Mouse (Mus musculus) retina, postnatal 7 days (tissue): ENCODE measurements around the gene Gm11627.
"Not testable (repeated sequence)": the region's sequence is repeated elsewhere in the genome, so short reads cannot be mapped to it uniquely, and the experiment has no call there.

Source experiments
- DNase-seq: peaks from one replicate; pipeline ENCODE4 v3.0.0-alpha.2; 2012; ENCODE audit warnings: low read depth, low spot score

The Gm11627 gene

GRCm38 (mm10) chr11:102564952-102565671 is 14.1 kb downstream of the Gm11627 start:
- not testable (repeated sequence) for DNase-seq

- no peak for DNase-seq
These were observed 20.6 kb downstream of the Gm11627 start for GRCm38 (mm10) chr11:102558704-102559103.

GRCm38 (mm10) chr11:102557386-102557785 is 21.9 kb downstream of the Gm11627 start:
- DNase-seq = no peak

GRCm38 (mm10) chr11:102556716-102557074 is 22.6 kb downstream of the Gm11627 start:
- no peak for DNase-seq

- DNase-seq = peak; percentile 94
These were observed 23.1 kb downstream of the Gm11627 start, which contains the start of gene Gpatch8 for GRCm38 (mm10) chr11:102556031-102556715. Gene Gpatch8, minus strand, starts transcription at chr11:102556392.

DNA sequence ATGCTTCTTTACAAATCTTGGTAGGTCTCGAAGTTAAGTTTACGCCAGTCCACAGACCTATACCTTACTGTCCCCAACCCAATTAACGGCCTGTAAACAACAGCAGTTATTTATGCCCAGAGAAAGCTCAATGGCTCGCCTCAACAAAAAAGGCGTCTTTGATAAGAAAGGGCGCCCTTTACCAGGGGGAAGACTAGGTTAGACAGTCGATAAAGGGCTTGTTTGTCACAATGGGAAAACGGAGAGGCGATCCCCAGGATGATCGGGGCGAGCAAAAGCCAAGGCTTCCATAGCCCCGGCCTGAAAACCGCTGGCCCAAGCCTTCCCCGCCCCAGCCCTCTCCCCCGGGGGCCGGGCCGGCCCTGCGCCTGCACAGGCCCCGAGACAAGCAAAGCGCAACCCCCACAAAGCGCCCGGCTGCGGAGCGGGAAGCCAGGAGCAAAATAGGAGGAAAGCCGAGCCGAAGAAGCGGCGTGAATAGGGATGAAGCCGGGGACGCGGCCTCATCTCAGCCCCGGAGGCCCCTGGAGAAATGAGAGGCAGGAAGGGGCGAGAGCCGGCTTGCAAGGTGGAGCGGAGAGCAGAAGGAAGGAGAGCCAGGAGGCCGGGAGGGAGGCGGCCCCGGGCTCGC is 23.7 kb downstream of the Gm11627 start:
- DNase-seq = no peak

DNA sequence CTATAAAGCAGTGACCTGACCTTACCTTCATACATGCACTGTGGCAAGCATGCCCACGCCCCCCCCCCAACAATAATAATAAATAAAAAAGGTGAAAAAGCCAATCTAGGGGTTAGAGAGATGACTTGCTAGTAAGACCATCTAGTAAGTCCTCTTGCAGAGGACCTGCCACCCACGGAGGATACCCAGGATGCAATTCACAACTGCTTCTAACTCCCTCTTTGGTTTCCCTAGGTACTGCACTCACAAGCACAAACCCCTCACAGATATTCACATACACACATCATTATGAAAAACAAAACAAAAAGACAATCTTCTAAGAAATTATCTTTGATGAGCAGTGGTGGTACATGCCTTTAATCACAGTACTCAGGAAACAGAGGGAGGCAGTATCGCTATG is 27.2 kb downstream of the Gm11627 start:
- DNase-seq = no peak

GRCm38 (mm10) chr11:102551176-102551575 is 28.1 kb downstream of the Gm11627 start:
- no peak for DNase-seq

GRCm38 (mm10) chr11:102541471-102541870 is 37.8 kb downstream of the Gm11627 start:
- DNase-seq = no peak

DNA sequence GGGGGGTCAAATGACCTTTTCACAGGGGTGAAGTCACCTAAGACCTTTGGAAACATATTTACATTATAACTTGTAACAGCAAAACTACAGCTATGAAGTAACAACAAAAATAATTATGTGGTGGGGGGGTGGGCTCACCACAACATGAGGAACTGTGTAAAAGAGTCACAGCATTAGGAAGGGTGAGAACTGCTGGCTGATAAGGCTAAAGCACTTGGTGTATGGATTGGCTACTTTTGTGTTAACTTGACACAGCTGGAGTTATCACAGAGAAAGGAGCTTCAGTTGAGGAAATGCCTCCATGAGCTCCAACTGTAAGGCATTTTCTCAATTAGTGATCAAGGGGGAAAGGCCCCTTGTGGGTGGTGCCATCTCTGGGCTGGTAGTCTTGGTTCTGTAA is 39.0 kb downstream of the Gm11627 start:
- DNase-seq = not testable (repeated sequence)

GRCm38 (mm10) chr11:102539690-102540089 is 39.6 kb downstream of the Gm11627 start:
- no peak for DNase-seq

DNA sequence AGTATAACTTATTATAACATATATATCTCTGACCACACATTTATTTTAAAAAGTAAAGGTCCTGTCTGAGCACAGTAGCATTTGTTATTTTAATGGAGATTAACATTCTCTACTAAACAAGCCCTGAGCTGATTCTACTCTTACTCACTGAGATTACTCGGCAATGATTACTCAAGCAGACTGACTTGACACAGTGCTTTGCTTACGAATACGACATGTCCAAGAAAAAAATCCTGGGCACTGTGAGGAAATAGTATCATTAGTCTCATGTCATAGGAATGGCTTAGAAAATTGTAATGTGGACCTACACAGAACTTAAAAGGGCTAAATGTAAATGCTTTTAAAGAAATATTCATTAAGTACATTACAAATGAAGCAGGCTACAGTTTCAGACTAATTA is 43.1 kb downstream of the Gm11627 start:
- no peak for DNase-seq

DNA sequence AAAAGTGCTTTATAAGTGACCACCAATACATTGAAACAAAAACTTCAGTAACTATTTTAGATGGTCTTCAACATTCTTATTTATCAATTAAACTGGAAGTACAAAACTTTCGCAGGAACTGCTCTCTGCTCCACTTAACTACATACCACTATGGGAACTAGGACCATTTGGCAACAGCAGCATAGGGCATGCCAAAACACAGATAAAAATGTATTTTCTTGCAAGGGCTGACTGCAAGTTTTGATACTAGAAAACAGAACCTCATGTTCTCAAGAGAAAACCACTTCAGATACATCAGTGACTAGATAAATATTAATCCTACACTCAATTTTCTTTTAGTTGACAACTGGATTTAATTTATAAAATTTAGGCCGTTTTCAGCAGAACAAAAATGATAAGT is 45.2 kb downstream of the Gm11627 start:
- DNase-seq = no peak

DNA sequence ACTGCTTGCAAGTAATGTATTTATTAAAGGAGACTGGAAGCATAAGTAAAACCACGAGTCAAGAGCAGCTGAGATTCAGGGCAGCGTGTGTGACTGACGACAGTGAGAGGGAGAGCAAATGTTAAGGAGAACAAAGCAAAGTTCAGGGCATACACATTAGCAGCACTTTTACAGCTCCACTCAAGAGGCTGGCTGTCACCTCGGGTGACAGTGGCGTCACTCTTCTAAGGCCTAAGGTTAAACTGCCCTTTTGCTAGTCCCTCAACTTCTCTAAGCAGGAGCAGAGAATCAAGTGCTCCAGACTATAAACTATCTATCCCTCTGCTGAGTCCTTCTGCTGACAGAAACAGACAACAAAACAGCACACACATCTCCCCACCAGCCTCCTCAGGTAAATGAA is 47.8 kb downstream of the Gm11627 start:
- DNase-seq = no peak
